Mouse (Mus musculus) cerebellum, adult 9-11 months (tissue): ENCODE measurements around the gene Tpsg1.
A peak's percentile ranks its signal among the peaks of the same experiment; 100 is the strongest.

Experiments
- DNase-seq: peaks from one replicate; pipeline ENCODE4 v3.0.0; 2022

Gene Tpsg1

DNA sequence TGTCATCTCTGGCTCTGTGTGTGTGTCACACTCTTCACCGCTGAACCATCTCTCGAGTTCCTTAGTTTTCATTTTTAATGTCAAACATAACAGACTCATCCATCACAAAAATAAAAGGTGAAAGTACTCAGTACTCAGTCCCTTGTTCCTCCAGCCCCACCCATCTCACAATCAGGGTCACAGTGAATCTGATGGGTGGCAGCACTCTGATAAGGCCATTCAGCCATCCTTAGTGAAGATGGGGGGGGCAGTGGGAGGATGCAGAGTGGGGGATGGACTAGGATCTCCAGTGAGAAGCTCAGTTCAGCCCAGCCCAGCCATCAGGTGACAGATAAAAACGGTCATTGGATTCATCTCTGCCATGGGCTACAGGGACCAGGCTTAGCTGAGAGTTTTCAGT is at the start of gene Tpsg1:
Tpsg1 (plus strand) TSS at position 301 of the 400 bp plus-strand sequence.
- DNase-seq = no peak

GRCm38 (mm10) chr17:25320819-25321218 is 48.3 kb upstream of the Tpsg1 start:
- DNase-seq = no peak

- DNase-seq = no peak
Measured at GRCm38 (mm10) chr17:25322930-25323329, 46.1 kb upstream of the Tpsg1 start.

- no peak for DNase-seq
Measured at GRCm38 (mm10) chr17:25332321-25332720, 36.8 kb upstream of the Tpsg1 start.

- peak; percentile 10 for DNase-seq
Measured at GRCm38 (mm10) chr17:25333943-25334342, 35.1 kb upstream of the Tpsg1 start.

- no peak for DNase-seq
Measured at GRCm38 (mm10) chr17:25338218-25338617, 30.9 kb upstream of the Tpsg1 start.

DNA sequence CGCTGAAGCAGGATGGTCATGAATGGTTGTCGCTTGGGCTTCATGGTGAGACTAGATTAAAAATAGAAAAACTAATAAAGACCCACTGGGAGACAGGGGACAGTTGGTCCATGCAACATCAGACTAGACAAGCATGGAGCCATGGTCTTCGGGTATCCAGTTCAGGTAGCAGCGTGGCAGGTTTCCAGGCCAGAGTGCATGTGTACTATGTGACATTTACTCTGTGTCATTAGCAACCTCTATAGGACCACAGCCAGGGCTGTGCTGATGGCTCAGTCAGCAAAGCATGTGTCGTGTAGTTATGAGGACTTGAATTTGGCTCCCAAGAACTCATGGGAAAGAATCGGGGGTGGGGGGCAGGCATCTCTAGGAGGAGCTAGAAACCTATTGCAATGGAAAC is 29.1 kb upstream of the Tpsg1 start:
- no peak for DNase-seq

DNA sequence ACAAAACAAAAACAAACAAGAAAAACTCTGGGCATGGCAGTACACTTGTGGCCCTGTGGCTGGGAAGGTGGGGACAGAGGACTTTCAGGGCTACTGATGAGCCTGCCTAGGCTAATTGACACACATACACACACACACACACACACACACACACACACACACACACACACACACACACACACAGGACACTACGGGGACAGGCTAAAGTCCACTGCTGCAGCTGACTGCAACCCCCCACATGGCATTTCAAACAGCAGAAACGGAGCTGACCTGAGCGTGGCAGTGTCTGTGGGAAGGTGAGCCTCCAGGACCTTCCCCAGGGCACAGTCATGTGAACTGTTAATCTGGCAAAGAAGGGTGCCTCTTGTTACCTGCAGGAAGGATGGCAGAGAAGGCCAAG is 27.6 kb upstream of the Tpsg1 start:
- DNase-seq = no peak

DNA sequence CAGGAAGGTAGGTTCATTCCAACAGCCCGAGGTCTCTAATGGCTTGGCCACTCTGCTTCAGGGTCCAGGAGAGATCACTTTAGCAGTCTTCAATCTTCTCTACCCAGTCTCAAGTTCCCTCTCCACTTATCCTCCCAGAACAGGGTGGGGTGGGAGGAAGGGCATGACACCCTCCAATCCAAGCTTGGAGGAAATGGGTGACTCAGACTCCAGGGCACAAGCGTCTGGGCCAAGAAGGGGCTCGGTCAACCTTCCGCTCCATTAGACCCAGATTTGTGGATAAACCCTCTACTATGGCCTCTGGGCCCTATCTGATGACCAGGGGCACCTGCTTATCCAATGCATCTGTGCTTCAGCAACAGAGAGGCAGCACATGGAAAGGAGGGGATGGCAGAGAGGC is 23.6 kb upstream of the Tpsg1 start, which contains the start of gene Tpsab1:
Tpsab1 (minus strand) TSS at position 101 of the 400 bp plus-strand sequence.
- no peak for DNase-seq

GRCm38 (mm10) chr17:25361291-25361690 is 7.8 kb upstream of the Tpsg1 start:
- DNase-seq = no peak

DNA sequence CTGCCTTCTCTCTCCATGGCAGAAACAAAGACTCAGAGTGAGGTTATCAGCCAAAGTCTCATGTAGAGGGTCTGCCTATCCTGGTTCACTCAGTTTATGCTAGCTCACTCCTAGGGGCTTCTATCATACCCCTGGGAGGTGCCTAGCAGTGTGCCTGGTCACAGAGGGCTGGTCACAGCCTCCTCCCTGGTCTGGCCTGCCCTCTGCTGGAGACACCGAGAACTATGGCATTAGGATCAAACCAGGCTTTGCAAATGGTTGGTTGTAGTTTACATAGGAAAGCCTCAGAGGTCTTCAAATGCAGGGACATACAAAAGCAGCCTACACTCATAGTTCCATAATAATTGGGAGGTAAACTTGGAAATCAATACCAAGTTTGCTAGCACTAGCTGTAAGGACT is 5.3 kb upstream of the Tpsg1 start:
- DNase-seq = peak; percentile 5

DNA sequence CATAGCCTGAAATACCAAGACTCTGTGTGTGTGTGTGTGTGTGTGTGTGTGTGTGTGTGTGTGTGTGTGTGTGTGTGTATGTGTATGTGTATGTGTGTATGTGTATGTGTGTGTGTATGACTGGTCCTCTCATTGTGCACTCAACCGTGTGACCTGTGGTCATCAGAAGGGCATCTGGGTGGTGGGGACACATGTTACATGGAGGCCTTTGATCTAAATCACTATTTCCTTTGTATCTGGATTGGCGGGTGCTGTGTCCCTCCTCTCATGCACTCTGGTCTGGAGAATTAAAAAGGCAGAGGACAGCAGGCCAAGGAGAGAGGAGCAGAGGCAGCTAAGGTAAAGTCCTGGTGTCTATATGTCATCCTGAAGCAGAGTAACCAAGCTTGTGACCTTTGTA is 3.1 kb upstream of the Tpsg1 start, which contains the start of gene Tpsb2:
Tpsb2 (plus strand) TSS at position 301 of the 400 bp plus-strand sequence.
- DNase-seq = no peak

- no peak for DNase-seq
Measured at GRCm38 (mm10) chr17:25372491-25372890, 3.4 kb downstream of the Tpsg1 start.

- DNase-seq = no peak
Measured at GRCm38 (mm10) chr17:25374011-25374410, 4.9 kb downstream of the Tpsg1 start.

- no peak for DNase-seq
Measured at GRCm38 (mm10) chr17:25394526-25394925, 25.5 kb downstream of the Tpsg1 start.

DNA sequence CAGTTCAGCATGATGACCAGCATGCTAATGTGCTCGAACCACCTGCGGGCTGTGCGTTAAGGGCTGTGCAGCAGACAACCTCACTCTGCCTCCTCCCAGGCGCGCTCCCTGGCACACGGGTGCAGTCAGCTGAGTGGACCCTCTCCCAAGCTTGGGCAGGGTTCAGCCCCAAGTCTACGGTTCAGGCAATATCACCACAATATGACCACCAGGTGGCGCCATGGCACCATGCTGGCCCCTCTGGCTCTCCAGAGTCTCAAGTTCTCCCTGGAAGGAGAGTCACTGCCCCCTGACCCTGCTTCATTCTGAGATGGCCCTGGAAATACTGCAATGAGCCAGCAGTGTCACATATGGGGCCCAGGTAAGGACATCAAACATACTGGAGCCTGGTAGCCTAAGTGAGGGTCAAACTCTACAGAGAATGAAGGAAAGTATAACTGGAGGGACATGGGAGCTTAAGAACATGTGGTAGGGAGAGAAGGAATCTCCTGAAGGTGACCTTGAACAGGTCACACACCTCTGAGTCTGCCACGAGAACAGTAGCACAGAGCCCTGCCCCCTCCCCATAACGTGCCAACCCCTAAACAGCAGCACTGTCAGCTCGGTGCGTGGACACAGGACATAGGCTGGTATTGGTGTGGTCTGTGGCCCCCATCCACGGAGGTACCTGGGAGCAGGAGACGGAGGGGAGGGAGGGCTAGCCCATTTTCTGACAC is 28.9 kb downstream of the Tpsg1 start:
- DNase-seq = peak; percentile 30

- DNase-seq = no peak
Measured at GRCm38 (mm10) chr17:25398520-25398838, 29.4 kb downstream of the Tpsg1 start.

- no peak for DNase-seq
Measured at GRCm38 (mm10) chr17:25400443-25400842, 31.4 kb downstream of the Tpsg1 start.

- no peak for DNase-seq
Measured at GRCm38 (mm10) chr17:25401491-25401890, 32.4 kb downstream of the Tpsg1 start.

DNA sequence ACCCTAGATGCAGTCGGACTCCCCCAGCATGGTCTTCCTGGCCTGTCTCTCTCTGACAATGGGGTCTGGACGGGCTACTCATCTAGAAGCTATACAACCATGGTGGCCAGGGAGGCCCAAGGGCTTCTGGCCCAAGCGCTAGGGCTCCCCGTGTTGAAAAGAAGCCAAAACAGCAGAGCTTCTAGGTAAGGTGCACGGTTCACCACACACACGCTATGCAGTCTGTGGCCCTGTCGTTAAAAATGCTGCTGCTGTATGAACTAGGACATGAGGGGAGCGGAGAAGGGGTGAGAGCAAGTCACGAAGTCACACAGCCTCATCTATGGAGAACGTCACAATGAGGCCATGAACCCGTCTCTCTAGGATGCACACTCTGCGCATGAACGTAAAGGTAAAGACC is 33.2 kb downstream of the Tpsg1 start:
- DNase-seq = no peak

DNA sequence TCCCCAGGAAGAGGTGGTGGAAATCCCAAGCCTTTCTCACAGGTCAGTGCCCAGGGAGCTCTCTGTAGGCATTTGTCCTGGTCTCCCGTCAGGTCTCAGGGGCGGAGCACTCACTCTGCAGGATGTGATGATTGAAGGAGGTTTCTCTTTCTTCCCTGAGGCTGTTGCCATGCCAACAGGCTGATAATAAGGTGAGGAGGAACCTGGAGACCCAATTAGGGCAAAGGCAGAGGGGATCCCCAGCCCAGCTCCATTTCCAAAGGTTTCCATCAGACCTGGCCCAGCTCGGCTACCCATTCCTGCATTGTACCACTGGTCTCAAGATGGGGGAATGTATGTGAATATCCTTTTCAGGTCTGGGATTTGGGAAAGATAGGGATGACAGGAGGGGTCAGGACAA is 35.1 kb downstream of the Tpsg1 start:
- no peak for DNase-seq

DNA sequence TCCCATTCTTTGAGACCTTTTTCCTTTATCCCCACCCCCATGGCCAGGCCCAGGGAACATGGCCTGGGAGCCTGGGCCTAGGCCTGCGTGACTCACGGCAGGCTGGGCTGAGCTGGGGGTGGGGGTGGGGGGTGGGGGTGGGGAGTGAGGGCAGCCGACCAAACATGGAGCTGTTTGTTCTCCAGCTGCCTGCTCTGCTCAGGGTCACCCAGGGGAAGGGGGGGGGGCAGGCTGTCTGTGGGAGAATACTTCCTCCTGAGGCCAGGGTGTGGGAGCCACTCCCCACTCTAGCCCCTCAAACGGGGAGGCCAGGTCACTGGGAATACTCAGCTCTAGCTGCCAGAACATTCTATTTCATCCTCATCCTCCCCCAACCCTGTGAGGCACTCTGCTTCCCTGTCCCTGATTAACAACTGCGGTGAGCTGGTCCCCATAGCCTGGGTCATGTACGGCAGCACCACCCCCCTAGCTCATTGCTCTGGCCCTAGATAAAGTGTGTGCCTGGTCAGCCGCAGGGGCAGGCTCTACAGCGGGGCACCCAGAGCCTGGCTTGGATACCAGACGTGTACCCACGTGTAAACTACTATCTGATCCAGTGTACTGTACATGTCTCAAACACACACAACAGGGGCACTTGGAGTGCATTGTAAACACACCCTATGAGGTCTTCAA is 36.3 kb downstream of the Tpsg1 start:
- DNase-seq = no peak

- DNase-seq = no peak
Measured at GRCm38 (mm10) chr17:25406011-25406441, 37.0 kb downstream of the Tpsg1 start.

GRCm38 (mm10) chr17:25407352-25407751 is 38.3 kb downstream of the Tpsg1 start:
- DNase-seq = no peak
